Mouse (Mus musculus) urinary bladder, postnatal 14 days (tissue): ENCODE results near the gene Arhgap15.
A peak's percentile ranks its signal among the peaks of the same experiment; 100 is the strongest.

Experiments
- DNase-seq: peaks from one replicate; pipeline ENCODE4 v3.0.0; 2021; ENCODE audit warnings: low spot score

Gene Arhgap15

DNA sequence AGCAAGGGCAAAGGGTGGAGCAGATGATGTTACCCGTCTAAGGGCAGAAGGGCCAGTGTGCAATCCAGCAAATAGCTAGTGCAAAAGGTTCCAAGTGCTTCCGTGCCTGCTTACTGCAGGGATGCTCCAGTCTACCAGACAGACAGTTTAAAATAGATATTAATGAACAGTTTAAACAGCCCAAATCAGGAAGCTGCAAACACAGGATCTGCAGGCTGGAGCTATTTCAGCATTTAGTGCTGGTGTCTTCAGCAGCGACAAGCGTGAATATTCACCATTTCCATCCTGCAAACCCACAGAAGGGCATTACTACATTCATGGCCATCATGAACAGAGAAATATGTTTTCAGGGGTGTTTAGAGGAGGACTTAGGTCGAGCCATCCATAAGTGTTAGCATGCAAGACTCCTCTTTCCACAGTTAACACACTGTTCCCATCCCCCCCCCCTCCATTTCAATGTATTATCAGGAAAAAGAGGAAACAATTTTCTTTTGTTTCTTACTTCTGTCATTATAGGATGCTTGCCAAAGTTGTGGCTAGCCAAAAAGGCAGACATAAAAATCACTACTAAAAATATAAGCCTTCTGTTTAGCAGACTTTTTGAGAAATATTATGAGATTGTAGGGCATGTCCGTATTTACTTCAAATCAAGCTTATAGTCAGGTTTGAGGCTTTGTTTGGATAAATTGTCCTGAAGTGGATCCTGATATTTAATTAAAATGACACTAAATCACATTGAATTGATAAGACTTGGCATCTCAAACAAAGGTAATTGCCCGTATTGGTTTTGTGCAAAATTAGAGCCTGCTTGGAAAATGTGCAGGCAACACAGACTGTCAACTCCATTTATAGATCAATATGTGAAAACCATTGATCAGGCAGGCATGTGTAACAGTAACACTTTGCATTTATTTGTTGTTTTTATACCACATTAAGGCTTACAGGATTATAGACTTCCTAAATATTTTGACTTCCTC is 35.4 kb downstream of the Arhgap15 start:
- DNase-seq, result no peak

DNA sequence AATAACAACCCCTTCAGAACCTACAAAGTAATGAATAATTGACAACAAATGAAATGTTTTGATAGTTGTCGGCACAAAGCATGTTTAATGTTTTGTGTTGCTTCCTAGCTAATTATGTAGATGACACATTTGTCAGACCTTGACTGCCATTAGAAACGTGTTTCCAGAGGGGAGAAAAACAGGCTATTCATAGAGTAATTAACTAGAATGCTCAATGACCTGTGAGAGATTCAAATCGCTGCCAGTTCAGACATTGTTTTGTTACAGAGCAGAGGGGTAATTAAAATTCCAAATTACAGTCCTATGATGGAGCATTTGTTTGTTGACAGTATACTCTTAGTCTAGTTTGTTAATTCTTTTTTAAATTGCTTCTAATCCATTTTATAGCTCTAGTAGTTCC is 37.5 kb downstream of the Arhgap15 start:
- no peak for DNase-seq

DNA sequence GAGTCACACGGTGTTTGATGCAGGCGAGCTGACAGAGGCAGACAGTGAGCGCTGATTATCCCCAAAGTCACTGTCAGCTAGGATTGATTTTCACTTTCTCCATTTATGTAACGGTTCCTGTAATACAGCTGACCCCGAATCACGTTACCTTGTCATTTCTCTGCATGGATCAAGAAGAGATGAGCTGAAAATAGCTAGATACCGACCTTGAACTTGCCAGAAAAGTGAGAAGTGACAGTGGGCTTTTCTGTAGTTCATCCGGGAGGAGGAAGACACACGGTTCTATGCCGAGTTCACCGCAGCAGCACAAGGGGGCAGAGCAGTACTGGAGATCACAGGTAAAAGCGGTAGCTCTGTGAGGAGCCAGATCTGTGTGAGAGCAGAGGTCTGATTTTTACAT is 38.5 kb downstream of the Arhgap15 start:
- DNase-seq, result peak; percentile 6

DNA sequence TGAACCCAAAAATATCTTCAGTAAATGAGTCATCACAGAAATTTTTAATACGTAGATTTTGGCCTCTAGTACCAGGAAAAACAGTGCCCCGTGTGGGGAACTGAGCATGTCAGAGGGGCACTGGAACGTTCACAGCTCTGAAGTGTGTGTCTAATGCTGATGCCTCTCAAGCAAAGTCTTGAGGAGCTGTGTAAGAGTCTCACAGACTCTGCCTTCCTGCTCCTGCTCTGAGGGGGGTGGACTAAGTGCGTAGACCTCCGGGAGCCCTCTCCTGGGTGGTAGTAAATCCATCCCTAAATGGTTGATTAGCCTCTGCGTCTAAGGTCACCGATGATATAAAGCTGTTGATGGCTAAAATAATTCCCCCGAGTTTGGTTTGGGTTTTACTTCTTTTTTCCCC is 39.9 kb downstream of the Arhgap15 start:
- DNase-seq, result no peak

DNA sequence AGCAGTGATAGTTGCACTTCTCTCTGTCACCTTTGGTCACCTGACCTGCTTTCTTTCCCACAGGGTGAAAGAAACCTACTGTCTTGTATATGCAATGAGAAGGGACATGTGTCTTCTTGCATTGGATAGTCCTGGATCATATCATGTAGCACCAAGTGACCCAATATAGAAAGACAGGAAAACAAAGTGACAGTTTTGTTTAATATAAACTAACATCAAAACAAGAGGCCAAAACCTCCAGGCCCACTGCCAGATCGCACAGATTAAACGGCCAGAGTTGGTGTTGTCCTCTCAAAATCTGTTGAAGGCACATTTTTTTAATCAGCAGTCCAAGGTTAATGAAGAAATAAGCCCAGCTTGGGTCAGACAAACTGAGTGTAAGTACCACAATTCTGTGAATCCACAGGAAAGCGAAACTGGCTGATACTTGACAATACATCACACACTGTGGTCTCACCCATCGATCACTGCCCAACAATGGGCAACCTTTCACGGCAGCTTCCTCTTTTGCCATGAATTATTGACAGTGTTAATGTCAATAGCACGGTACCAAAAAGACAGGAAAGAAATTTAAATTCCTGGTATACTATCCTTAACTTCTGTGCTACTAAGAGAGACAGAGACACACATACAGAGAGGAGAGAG is 41.5 kb downstream of the Arhgap15 start:
- no peak for DNase-seq

DNA sequence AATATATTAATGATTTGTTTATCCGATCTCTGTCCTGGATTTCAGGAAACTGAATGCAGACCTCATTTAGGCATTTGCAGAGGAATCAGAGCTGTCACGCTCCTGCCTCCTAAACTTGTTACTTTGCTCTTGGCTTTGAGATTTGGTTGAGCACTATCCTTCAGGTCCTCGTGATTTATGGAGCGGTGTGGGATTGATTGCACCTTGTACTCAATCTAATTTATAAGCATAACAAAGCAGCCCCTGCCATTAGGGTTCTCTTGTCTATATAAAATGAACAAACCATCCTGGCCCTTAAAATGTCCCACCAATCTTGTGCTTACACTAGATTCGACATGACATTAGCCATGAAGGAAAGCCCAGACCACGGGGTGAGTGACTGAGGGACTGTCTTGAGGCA is 43.0 kb downstream of the Arhgap15 start:
- DNase-seq, result no peak

DNA sequence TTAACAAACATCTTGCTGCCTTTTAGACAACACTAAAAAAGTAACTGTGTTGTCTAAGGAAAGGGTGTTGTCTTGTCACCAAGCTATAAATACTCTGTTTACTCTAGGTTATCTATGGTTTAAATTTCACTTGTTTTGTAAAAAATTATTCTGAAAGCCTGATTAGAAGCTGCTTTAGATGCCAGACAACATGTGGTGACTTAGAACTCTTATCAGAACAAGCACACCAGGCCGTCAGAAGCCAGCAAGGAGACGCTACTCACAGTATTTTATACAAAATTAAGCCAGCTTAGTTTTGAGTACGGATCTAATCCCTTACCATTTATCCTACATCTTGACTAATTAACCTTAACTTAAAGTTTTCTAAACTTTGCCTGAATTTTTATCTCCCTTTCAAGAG is 44.5 kb downstream of the Arhgap15 start:
- no peak for DNase-seq

DNA sequence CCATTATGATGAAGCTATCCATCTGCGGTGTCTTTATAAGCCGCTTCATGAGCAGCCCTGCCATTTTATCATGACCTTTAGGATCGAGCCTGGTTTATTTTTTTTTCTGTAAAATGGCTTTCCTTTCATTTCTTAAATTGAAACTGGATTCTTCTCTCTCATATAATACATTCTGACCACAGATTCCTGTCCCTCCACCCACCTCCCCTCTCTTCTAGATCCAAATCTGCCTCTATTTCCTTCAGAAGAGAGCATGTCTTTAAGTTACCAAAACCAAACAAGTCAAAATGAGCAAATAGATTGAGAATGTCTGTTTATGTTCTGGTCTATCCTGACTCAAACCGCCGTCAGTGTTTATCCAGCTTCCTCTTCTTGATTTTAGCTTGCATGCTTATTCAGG is 46.1 kb downstream of the Arhgap15 start:
- no peak for DNase-seq

DNA sequence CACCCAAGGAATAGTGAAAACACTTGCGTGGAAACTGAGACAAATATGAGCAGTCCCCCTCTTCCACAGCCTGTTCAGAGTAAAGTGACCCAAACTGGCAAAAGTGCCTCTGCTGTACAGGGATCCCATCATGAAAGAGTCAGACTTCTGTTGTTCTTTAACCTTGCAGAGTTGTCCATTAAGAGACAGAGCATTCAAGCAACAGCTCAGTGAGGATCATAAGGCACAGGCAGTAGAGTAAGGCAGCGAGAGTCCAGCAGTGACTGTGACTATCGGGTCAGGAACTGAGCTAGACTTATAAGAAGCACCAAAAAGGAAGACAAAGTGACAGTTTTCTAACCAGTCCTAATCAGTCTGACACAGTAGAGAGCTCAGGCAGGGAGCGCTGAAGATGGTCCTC is 47.8 kb downstream of the Arhgap15 start:
- DNase-seq, result no peak

DNA sequence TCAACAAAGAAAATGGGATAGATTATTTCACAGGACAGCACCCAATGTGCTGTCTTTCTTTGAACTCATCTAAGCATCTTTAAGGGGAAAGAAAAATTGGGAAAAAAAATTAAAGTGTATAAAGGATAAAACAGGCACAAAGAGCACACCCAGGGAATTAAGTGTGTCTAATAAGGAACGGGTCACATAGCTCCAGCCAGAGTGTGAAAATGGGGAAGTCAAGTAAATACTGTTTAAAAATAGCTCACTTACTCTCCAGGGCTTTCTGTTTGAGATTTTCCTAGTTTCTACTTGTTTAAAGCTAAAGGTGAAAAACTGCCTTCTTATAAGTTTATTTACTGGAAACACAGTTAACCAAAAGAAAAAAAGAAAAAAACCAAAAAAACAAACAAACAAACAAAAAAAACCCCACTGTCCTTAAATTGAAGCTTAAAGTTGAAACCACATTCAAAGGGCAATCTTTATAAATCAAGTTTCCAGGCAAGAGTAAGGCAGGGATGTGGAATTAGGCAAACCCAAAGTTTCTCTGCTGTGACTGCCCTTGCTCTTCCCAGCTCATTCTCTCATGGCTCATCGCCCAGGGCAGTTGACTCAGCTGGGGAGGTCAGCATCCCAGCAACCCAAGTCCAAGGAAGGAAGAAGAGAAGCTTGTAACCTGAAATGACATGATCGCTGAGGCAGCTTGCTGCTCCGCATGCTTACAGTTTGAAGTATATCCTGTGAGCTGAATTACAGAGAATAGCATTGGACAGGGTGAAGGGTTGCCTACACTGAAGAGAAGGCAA is 57.5 kb downstream of the Arhgap15 start:
- peak; percentile 19 for DNase-seq

DNA sequence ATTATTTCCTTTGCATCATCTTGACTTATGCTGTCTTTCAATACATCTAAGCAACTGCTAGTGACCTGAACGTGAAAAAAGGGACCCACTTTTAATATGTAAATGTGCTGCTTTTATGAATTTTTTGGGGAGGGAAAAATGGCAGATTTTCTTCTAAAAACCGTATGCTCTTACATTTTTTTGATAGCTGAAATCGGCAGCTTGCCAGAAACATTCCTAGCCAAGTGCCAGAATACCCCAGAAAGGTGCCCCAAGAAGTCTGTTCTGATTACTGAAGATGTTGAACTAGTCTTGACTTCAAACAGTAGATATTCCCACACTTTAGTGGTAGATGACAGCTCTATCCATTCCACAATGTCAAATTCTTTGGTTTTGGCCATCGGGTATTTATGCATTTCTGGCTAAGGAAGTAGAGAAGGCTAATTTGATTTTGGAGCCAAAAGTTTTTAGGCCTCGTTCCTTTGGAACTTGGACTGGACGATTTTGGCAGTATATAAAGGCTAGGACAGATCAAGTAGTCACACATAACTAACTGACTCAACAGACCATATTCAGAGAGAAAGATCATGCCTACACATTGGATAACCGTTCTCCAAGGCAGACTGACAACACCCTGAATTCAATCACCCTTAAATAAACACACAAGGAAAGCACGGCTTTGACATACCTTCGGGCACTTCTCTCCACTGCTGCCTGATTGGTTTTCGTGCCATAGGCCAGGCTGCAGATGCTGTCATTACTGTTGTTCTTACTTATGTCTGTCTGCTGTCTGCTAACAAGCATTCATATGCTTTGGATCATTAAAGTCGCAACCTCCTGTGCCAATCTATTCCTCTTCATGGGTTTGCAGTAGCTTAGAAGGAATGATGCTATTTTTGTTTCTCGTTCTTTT is 67.5 kb downstream of the Arhgap15 start:
- no peak for DNase-seq

DNA sequence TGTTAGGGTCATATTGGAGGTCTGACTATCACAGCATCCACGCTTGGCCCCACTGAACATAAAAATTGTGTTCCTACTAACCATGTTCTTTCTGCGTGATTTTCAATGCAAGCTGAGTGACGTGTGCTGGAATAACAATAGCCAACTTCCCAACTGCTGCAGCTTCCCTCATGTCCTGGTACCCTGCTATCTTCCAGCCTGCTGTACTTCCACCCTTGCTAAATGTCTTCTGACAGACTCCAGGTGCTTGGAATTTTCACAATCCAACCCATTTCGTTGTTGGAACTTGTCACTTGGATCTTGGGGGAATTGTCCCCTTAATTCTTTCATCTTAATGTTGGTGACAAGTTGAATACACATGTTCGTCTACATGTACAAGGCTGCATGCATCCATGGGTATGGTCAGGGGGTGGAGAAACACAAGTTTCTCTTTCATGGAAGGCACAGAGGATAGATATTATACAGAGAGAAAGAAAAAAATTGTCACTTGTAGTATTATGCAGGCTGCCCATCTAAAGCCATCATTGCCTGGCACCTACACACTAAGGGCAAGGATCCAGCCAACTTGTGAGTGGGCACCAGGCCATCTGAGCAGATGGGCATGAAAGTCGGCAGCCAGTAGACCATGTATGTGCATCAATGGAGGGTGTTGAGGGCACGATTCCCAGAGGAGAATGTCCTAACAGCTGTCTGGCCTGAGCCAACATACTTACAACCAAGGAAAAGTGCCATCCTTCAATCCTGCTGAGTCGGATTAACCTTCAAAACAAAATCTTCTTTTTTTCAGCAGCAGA is 68.4 kb downstream of the Arhgap15 start:
- no peak for DNase-seq

DNA sequence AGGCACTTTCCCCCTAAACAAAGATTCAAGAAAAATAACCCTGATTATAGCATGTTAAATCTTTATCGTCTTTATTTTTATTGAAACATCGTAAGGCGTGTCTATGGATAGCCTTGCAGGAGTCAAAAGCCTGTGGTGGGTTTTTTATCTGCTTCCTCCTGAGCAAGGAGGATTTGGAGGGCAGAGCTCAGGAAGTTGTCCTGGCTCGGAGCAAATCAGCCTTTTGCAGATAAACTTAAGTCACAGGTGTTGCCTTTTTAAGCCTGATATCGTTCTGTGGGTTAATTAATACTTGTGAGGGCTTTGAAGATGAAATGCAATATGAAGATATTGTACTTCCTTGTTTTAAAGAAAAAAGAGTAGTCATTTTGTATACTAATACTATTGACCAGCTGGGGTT is 87.3 kb downstream of the Arhgap15 start:
- DNase-seq, result no peak

DNA sequence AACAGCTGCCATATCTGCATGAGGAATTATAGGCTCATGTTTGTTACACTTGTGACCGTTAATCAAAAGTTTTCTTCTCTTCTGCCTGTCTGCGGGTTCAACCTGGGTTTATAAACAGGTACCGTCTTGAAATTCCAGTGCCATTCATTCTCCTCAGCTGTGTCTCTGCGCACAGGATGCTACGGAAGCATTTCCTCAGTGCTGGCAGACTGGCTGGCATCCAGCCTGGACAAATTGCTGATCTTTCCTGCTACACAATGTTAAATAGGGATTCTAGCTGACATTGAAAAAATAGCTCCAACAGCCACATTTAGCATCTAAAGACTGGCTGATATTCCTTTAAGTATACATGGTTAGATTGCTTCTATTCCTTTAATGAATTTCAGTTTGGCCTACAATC is 93.0 kb downstream of the Arhgap15 start:
- no peak for DNase-seq

DNA sequence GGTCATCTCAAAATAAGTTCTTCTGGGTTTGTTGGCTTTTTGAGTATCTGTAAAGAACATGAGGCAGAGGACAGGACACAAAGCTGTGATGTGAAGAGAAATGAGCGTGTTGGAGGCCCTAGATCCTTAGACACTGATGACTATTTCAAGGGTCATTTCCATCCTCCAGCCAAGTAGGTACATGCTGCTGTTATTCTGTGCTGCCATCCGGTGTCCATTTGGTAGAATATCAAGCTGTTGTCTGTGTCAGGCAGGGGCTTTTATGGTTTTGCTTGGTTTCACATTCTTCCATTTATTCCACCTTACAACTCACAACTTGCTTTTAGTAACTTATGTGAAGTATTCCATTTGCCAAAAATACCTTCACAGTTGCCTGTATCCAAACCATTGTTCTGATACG is 102.6 kb downstream of the Arhgap15 start:
- no peak for DNase-seq

DNA sequence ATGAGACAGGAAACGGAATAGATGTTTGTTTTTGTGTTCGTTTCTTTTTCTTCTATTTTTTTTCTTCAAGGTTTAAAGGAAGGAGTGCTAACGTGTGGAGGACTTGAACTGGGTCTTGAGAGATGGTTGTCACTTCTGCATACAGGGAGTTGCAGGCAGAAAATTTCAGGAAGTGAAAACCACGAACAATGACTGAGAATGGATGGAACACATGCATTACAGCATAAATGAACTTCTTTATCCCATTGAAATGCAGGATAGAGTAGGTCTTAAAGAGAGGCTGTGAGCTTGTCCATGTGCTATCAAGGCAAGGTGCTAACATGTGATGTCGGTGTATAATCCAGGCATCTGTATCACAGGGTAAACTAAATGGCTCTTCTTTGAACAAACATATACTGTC is 114.1 kb downstream of the Arhgap15 start:
- DNase-seq, result no peak

DNA sequence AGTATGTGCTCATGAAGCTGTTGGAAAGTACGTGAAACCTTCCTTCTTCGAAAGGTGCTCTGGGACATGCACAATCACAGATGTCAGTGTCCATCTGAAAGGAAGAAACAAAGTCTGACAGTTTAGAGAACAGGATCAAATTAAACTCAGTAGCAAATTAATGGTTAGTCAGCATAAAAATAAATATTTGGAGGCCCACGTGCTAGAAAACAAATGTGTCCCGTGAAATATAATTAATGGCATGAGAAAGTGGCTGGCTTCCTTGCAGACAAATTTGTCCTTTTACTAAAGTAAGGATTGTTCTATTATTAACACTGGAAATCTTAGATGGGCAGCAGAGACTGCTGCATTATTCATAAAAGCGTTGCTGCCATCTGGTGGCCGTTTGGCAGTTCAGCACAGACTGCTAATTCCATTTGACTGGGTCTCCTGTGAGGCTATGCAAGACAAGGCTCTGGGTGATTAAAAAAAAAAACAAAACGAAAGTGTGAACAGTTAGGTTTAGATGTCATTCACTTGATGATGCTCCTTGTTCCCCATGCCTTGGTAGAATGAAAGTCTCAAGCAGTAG is 153.9 kb downstream of the Arhgap15 start:
- peak; percentile 77 for DNase-seq

DNA sequence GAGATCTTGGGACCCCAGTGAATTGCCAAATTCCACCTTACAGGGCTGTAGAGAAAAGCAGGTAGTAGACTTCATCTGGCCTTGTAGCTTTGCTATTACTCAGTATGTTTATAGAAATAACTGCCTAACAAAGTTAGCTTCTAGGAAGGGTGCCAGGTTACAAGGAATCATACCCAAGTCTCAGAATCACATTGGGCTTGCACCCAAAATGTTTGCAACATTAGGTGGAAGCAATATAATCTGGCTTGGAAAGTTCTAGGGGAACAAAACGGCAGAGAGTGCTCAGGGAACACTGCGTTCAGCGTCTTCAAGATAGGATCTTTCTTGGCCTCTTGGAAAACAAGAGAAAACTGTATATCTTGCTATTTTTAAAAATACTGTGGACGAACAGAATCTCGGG is 158.9 kb downstream of the Arhgap15 start:
- DNase-seq, result peak; percentile 60

DNA sequence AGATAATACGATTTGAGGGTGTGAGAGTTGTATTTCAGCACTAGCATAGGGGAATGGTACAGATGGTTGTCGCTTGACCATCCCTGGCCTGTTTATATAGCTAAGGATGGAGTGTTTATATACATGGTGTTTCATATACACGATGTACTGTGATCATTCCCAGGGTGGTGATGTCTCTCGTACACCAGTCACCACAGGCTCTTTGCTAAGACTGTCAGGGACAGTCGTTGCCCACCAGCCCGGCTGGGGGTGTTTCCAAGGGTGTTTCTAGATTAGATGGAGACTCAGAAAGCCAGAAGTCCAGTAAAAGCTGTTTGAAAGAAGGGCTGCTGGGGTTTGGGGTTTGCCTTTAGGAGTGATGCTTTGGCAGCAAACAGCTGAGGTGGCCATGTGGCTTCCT is 165.5 kb downstream of the Arhgap15 start:
- no peak for DNase-seq

DNA sequence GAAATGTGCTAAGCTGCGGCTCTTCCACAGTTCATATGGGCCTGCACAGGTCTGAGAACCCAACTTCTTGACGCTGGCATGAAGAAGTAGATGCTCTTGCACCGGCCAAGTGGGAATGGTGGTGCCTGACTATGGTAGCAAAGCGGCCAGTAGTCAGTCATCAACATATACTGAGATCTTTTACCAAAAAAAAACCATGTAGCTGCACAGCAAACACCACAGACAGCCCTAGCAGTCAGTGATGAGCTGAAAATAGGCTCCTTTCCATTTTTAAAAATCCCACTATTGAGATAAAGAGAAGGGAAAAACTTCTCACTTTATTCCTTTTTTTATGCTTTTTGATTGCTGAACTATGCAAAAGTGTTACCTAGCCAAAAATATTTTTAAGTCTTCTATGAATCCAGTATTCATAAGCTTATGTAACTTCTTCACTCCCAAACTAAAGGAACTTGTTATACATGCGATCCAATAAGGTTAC is 175.3 kb downstream of the Arhgap15 start:
- no peak for DNase-seq
